Mouse (Mus musculus): ENCODE measurements around the gene Vars. TPM values are rescaled to one million over a fixed set of nuclear protein-coding genes. Genes with fewer than 3 reads are reported as not detected.
"Not testable (repeated sequence)": the region's sequence is repeated elsewhere in the genome, so short reads cannot be mapped to it uniquely, and the experiment has no call there.

Vars gene
- polyA plus RNA-seq, 1 experiment, result 182 TPM

- H3K36me3 ChIP-seq (ENCODE audit: control insufficient read depth, insufficient read depth, low read length); H3K4me1 ChIP-seq (ENCODE audit: control insufficient read depth, insufficient read depth, insufficient read length, low read length); H3K27me3 ChIP-seq (ENCODE audit: control insufficient read depth, insufficient read depth, low read length): not testable (repeated sequence)
- H3K27ac ChIP-seq (ENCODE audit: insufficient read depth, low read depth, low read length), result peak within 1 kb of the TSS; percentile 55
- peak; percentile 60; the same call in 1 of the 2 replicates for TF ChIP-seq POLR2A (IDR thresholded peaks at IDR 0.05; ENCODE audit: low read depth, low read length)
- 2% methylated on average over 33 of the region's 33 CpGs for WGBS
- peak within 1 kb of the TSS; percentile 62 for H3K4me3 ChIP-seq (ENCODE audit: low read depth, low read length)
Observed at GRCm38 (mm10) chr17:34972069-34972749, 28.6 kb upstream of the Vars start, which contains the start of the genes Hspa1a and Hspa1l. Gene Hspa1a, minus strand, starts transcription at chr17:34972156. Gene Hspa1l, plus strand, starts transcription at chr17:34972703.

GRCm38 (mm10) chr17:34975581-34976492 lies 24.9 kb upstream of the Vars start:
- Histone ChIP-seq H3K36me3 (ENCODE audit: control insufficient read depth, insufficient read depth, low read length) (no peaks in the 10 kb centered on the region), H3K4me1 (ENCODE audit: control insufficient read depth, insufficient read depth, insufficient read length, low read length) (peaks cover 2% of the 10 kb centered on the region; the same call in 1 of the 2 replicates), H3K4me3 (ENCODE audit: low read depth, low read length) (no peak overlapping the region), H3K27me3 (ENCODE audit: control insufficient read depth, insufficient read depth, low read length) (no peaks in the 10 kb centered on the region), H3K27ac (ENCODE audit: insufficient read depth, low read depth, low read length) (no peak overlapping the region)
- TF ChIP-seq POLR2A (IDR thresholded peaks at IDR 0.05; ENCODE audit: low read depth, low read length) (no peak), CTCF (IDR thresholded peaks at IDR 0.05; ENCODE audit: extremely low read depth, insufficient read length, insufficient replicate concordance, low read depth, low read length) (no peak)
- WGBS, result 91% methylated on average over 3 of the region's 3 CpGs

- 96% methylated on average over 20 of the region's 20 CpGs for WGBS
- H3K27me3 ChIP-seq (ENCODE audit: control insufficient read depth, insufficient read depth, low read length), result no peaks in the 10 kb centered on the region
- H3K27ac ChIP-seq (ENCODE audit: insufficient read depth, low read depth, low read length), result no peak overlapping the region
- no peaks in the 10 kb centered on the region for H3K36me3 ChIP-seq (ENCODE audit: control insufficient read depth, insufficient read depth, low read length)
- TF ChIP-seq POLR2A (IDR thresholded peaks at IDR 0.05; ENCODE audit: low read depth, low read length) (no peak), CTCF (IDR thresholded peaks at IDR 0.05; ENCODE audit: extremely low read depth, insufficient read length, insufficient replicate concordance, low read depth, low read length) (no peak)
- no peak overlapping the region for H3K4me3 ChIP-seq (ENCODE audit: low read depth, low read length)
- peaks cover 4% of the 10 kb centered on the region; the same call in 1 of the 2 replicates for H3K4me1 ChIP-seq (ENCODE audit: control insufficient read depth, insufficient read depth, insufficient read length, low read length)
Observed at GRCm38 (mm10) chr17:34977000-34977399, 23.8 kb upstream of the Vars start.

GRCm38 (mm10) chr17:34978239-34978638 lies 22.5 kb upstream of the Vars start:
- 93% methylated on average over 27 of the region's 27 CpGs for WGBS

GRCm38 (mm10) chr17:34979631-34980030 lies 21.2 kb upstream of the Vars start:
- H3K36me3 ChIP-seq (ENCODE audit: control insufficient read depth, insufficient read depth, low read length), result no peaks in the 10 kb centered on the region; the same call in 1 of the 2 replicates
- H3K4me3 ChIP-seq (ENCODE audit: low read depth, low read length), result no peak overlapping the region
- H3K27me3 ChIP-seq (ENCODE audit: control insufficient read depth, insufficient read depth, low read length), result no peaks in the 10 kb centered on the region
- WGBS, result 49% methylated on average over 4 of the region's 4 CpGs
- TF ChIP-seq CTCF (IDR thresholded peaks at IDR 0.05; ENCODE audit: extremely low read depth, insufficient read length, insufficient replicate concordance, low read depth, low read length) (no peak), POLR2A (IDR thresholded peaks at IDR 0.05; ENCODE audit: low read depth, low read length) (no peak)
- H3K27ac ChIP-seq (ENCODE audit: insufficient read depth, low read depth, low read length), result no peak overlapping the region
- H3K4me1 ChIP-seq (ENCODE audit: control insufficient read depth, insufficient read depth, insufficient read length, low read length), result peaks cover 4% of the 10 kb centered on the region; the same call in 1 of the 2 replicates

More at GRCm38 (mm10) chr17:34978239-34978638, 22.5 kb upstream of the Vars start:
- H3K4me1 ChIP-seq (ENCODE audit: control insufficient read depth, insufficient read depth, insufficient read length, low read length), result peaks cover 4% of the 10 kb centered on the region; the same call in 1 of the 2 replicates
- TF ChIP-seq POLR2A (IDR thresholded peaks at IDR 0.05; ENCODE audit: low read depth, low read length), result no peak
- no peak for TF ChIP-seq CTCF (IDR thresholded peaks at IDR 0.05; ENCODE audit: extremely low read depth, insufficient read length, insufficient replicate concordance, low read depth, low read length)
- H3K36me3 ChIP-seq (ENCODE audit: control insufficient read depth, insufficient read depth, low read length), result no peaks in the 10 kb centered on the region
- H3K27me3 ChIP-seq (ENCODE audit: control insufficient read depth, insufficient read depth, low read length), result no peaks in the 10 kb centered on the region
- no peak overlapping the region for H3K27ac ChIP-seq (ENCODE audit: insufficient read depth, low read depth, low read length)
- H3K4me3 ChIP-seq (ENCODE audit: low read depth, low read length), result no peak overlapping the region

- Histone ChIP-seq H3K4me3 (ENCODE audit: low read depth, low read length) (no peak overlapping the region), H3K27me3 (ENCODE audit: control insufficient read depth, insufficient read depth, low read length) (no peaks in the 10 kb centered on the region), H3K27ac (ENCODE audit: insufficient read depth, low read depth, low read length) (peak overlapping the region; percentile 25; the same call in 1 of the 2 replicates), H3K36me3 (ENCODE audit: control insufficient read depth, insufficient read depth, low read length) (peaks cover 8% of the 10 kb centered on the region), H3K4me1 (ENCODE audit: control insufficient read depth, insufficient read depth, insufficient read length, low read length) (peaks cover 4% of the 10 kb centered on the region; the same call in 1 of the 2 replicates)
- TF ChIP-seq CTCF (IDR thresholded peaks at IDR 0.05; ENCODE audit: extremely low read depth, insufficient read length, insufficient replicate concordance, low read depth, low read length) (no peak), POLR2A (IDR thresholded peaks at IDR 0.05; ENCODE audit: low read depth, low read length) (no peak)
- WGBS, result 2% methylated on average over 2 of the region's 2 CpGs
Observed at GRCm38 (mm10) chr17:34980655-34981054, 20.1 kb upstream of the Vars start.

Measured in small intestine, adult 2 months (tissue).